Mouse (Mus musculus) stomach, embryonic 15.5 days (tissue): ENCODE measurements around the gene Sppl2b. TPM values are rescaled to one million over a fixed set of nuclear protein-coding genes. Genes with fewer than 3 reads are reported as not detected.

Experiments used
- ATAC-seq: fragments of 200-750 bp; cut with Nextera tagmentation; 2 replicates; pipeline ENCODE4 v1.8.0; 2017; ENCODE audit warnings: low read depth, moderate number of reproducible peaks, moderate TSS enrichment; ENCODE audit not compliant: insufficient read depth, low FRiP score
- H3K27ac ChIP-seq: fragments of 300-500 bp; sonication (generic); 2 replicates; pipeline ENCODE4 v1.5.1; 2015; ENCODE audit warnings: mild to moderate bottlenecking, inconsistent platforms
- H3K27me3 ChIP-seq: fragments of 300-500 bp; sonication (generic); replicated peaks from 2 replicates; pipeline ENCODE4 v1.6.1; 2015; ENCODE audit warnings: inconsistent platforms
- H3K36me3 ChIP-seq: fragments of 300-500 bp; sonication (generic); 2 replicates; pipeline ENCODE4 v1.6.1; 2015; ENCODE audit warnings: inconsistent platforms
- H3K4me1 ChIP-seq: fragments of 300-500 bp; sonication (generic); 2 replicates; pipeline ENCODE4 v1.6.1; 2015; ENCODE audit warnings: inconsistent platforms
- H3K4me2 ChIP-seq: fragments of 300-500 bp; sonication (generic); 2 replicates; pipeline ENCODE4 v1.6.1; 2015; ENCODE audit warnings: mild to moderate bottlenecking, inconsistent platforms
- H3K4me3 ChIP-seq: fragments of 300-500 bp; sonication (generic); replicated peaks from 2 replicates; pipeline ENCODE4 v1.5.1; 2015; ENCODE audit warnings: inconsistent platforms
- H3K9ac ChIP-seq: fragments of 300-500 bp; sonication (generic); 2 replicates; pipeline ENCODE4 v1.6.1; 2015; ENCODE audit warnings: inconsistent platforms
- H3K9me3 ChIP-seq: fragments of 300-500 bp; sonication (generic); 2 replicates; pipeline ENCODE4 v1.6.1; 2016; ENCODE audit warnings: inconsistent platforms
- WGBS: fragments of 180-500 bp; shearing (Covaris S2); methylation state at CpG from one replicate; pipeline ENCODE4 v1.1.7; 2015; 5-methylcytosine and 5-hydroxymethylcytosine counted together
- polyA plus RNA-seq: library from polyadenylated mRNA; unstranded; fragments of >200 nt; fragmentation: Nextera tagmentation; extraction: Ambion mirVana; gene quantifications from 2 replicates; pipeline ENCODE4 v1.2.1, GENCODE M21; 2015

Gene Sppl2b
- polyA plus RNA-seq, 1 experiment from 2014 or later = 41.9 TPM

DNA sequence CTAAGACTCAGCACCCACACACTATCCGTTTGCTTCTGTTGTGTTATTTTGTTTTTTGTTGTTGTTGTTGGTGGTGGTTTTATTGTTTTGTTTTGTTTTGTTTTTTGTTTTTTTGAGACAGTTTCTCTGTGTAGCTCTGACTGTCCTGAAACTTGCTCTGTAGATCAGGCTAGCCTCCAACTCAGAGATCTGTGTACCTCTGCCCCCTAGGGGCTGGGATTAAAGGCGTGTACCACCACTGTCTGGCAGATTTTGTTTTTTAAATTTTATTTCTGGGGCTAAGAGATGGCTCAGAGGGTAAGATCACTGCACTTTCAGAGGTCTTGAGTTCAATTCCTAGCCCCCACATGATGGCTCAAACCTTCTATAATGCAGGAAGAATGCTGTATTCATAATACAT is 25.8 kb downstream of the Sppl2b start:
- no peaks in the 10 kb centered on the region for H3K9me3 ChIP-seq
- H3K4me3 ChIP-seq = no peak overlapping the region
- 69% methylated on average over 2 of the region's 2 CpGs for WGBS
- no peak overlapping the region for H3K9ac ChIP-seq
- no peak overlapping the region for H3K4me2 ChIP-seq
- H3K36me3 ChIP-seq = no peaks in the 10 kb centered on the region
- no peak for ATAC-seq
- H3K27me3 ChIP-seq = no peaks in the 10 kb centered on the region
- H3K4me1 ChIP-seq = no peaks in the 10 kb centered on the region
- no peak overlapping the region for H3K27ac ChIP-seq

DNA sequence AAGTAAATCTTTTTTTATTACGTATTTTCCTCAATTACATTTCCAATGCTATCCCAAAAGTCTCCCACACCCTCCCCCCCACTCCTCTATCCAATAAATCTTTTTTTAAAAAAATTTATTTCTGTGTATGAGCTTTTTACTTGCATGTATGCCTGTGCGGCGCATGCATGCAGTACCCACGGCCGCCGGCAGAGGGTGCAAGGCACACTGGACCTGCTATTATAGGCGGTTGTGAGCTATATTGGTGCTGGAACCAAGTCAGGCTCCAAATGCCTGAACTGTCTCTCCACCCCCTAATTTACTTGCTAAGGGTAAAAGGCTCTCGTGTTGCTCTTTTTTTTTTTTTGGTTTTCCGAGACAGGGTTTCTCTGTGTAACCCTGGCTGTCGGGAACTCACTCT is 26.2 kb downstream of the Sppl2b start:
- Histone ChIP-seq H3K36me3 (no peaks in the 10 kb centered on the region), H3K4me1 (no peaks in the 10 kb centered on the region), H3K27me3 (no peaks in the 10 kb centered on the region), H3K9ac (no peak overlapping the region), H3K27ac (no peak overlapping the region), H3K4me3 (no peak overlapping the region), H3K4me2 (no peak overlapping the region), H3K9me3 (no peaks in the 10 kb centered on the region)
- 22% methylated on average over 10 of the region's 10 CpGs for WGBS
- ATAC-seq = no peak

DNA sequence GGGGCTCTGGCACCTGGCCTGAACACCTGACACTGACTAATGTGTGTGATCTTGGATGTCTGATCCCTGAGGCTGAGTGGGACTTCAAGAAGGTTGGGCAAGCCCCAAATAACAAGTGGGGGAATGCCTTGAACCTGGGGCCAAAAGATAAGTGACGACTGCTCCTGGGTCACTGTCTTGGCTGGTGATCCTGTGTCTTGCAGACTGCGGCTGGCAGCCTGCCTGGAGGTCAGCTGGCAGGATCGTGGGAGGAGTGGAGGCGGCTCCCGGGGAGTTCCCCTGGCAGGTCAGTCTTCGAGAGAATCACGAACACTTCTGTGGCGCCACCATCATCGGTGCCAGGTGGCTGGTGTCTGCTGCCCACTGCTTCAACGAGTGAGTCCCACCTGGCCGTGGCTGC is 32.1 kb downstream of the Sppl2b start:
- no peak for ATAC-seq
- no peak overlapping the region for H3K4me3 ChIP-seq
- H3K27me3 ChIP-seq = peaks cover 14% of the 10 kb centered on the region
- 50% methylated on average over 11 of the region's 11 CpGs for WGBS
- H3K4me2 ChIP-seq = no peak overlapping the region
- H3K4me1 ChIP-seq = no peaks in the 10 kb centered on the region
- H3K36me3 ChIP-seq = no peaks in the 10 kb centered on the region
- no peak overlapping the region for H3K27ac ChIP-seq
- no peak overlapping the region for H3K9ac ChIP-seq
- H3K9me3 ChIP-seq = no peaks in the 10 kb centered on the region

DNA sequence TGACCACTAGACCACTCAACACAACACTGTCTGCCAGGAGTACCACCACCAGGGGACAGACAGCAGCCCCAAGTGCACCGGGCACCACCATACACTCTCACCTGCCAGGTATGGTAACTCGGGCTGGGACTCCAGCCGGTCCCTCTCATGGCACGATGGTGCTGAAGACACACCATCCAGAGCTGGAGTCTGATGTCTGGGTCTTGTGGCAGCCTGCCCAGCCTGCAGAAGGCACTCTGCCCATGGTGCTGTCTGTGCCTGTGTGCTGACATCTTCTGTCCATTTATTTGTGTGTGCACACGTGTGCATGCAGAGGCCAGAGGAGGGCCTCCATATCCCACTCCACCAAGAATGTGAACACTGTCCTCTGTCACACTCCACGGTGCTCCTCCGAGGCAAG is 40.0 kb downstream of the Sppl2b start:
- Histone ChIP-seq H3K9ac (no peak overlapping the region), H3K27me3 (0 out of 2 replicates have a peak, but pooled peaks cover 3% of the 10 kb centered on the region), H3K27ac (no peak overlapping the region), H3K36me3 (peaks cover 7% of the 10 kb centered on the region; the same call in 1 of the 2 replicates), H3K9me3 (no peaks in the 10 kb centered on the region), H3K4me2 (no peak overlapping the region), H3K4me3 (no peak overlapping the region), H3K4me1 (peaks cover 15% of the 10 kb centered on the region)
- WGBS = 86% methylated on average over 7 of the region's 7 CpGs
- ATAC-seq = no peak

DNA sequence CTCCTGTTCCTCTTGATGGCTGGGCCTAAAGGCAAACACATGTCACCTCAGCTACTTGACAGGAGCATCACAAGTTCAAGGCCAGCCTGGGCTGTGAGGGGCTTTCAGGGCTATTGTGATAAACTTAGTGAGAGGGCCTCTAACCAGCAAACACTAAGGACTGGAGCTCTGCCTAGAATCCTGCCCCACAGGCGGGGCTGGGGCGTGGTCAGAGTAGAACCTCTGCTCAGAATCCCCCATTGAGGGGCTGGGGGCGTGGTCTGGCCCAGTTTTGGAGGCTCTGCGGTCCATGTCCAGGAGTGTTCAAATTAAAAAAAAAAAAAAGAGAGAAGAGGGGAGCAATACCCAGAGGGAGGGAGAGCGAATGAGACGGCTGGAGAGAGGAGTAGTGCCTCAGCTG is 40.6 kb downstream of the Sppl2b start:
- Histone ChIP-seq H3K4me2 (no peak overlapping the region), H3K4me1 (peaks cover 15% of the 10 kb centered on the region), H3K36me3 (peaks cover 7% of the 10 kb centered on the region; the same call in 1 of the 2 replicates), H3K9me3 (no peaks in the 10 kb centered on the region), H3K4me3 (no peak overlapping the region), H3K9ac (no peak overlapping the region), H3K27me3 (no peaks in the 10 kb centered on the region), H3K27ac (no peak overlapping the region)
- 80% methylated on average over 6 of the region's 6 CpGs for WGBS
- ATAC-seq = no peak

DNA sequence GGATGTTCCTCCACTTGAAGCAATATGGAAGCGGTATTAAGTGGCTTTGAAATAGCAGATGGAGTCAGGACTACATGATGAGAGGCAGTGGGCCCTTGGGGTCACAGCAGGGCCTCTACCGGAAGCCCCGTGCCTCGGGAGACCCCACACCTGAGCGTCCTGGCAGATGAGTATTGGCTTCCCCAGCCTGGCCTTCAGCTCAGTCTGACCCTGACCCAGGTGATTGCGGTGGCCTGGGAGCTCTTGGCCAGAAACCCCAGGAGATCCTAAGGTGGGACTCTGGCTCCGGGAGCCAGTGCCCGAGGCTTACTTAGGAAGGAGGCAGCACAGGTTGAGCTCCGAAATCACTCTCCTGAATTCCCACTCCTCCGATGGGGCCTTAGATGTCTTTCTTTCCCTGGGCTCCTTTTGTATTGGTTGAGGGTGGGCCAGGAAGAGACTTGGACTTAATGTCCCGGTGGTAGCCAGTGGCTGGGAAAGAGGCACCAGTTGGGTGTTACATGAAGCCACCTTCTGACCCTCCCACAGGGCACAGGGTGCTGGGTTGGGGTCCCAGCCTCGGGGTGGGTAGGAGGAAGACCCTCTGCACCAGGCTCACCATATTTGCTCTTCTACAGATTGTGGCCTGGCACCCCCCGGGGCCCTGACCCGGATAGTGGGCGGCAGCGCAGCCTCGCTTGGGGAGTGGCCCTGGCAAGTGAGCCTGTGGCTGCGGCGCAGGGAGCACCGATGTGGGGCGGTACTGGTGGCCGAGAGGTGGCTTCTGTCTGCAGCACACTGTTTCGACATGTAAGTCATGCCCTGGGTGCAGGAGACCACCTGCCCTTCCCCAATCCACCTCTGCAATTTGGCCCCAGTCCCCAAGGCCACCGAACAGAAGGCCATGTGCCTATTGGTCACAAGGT is 41.8 kb downstream of the Sppl2b start:
- 67% methylated on average over 24 of the region's 24 CpGs for WGBS
- Histone ChIP-seq H3K4me1 (peaks cover 19% of the 10 kb centered on the region), H3K27ac (no peak overlapping the region), H3K9me3 (no peaks in the 10 kb centered on the region), H3K27me3 (no peaks in the 10 kb centered on the region), H3K4me2 (no peak overlapping the region), H3K36me3 (peaks cover 10% of the 10 kb centered on the region; the same call in 1 of the 2 replicates), H3K4me3 (no peak overlapping the region), H3K9ac (no peak overlapping the region)
- ATAC-seq = no peak

DNA sequence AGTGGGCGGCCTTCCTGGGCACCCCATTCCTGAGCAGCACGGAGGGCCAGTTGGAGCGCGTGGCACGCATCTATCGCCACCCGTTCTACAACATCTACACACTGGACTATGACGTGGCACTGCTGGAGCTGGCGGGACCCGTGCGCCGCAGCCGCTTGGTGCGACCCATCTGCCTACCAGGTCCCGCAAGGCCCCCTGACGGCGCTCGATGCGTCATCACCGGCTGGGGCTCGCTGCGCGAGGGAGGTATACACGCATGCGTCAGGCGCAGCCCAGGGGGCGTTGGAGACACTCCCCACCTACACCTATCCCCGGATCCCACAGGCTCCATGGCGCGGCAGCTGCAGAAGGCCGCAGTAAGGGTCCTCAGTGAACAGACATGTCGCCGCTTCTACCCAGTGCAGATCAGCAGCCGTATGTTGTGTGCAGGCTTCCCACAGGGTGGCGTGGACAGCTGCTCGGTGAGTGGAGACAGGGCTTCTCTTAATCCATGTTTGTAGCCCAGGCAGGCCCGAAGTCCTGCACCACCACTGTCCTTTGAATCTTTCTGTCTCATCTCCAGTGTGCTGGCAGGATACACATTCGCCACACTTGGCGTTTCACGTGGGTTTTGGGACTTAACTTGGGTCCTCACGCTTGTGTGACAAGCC is 42.9 kb downstream of the Sppl2b start:
- Histone ChIP-seq H3K36me3 (peaks cover 17% of the 10 kb centered on the region; the same call in 1 of the 2 replicates), H3K9ac (no peak overlapping the region), H3K4me2 (0 out of 2 replicates have a peak overlapping the region, but pooled peaks have one; percentile 19), H3K4me1 (peaks cover 19% of the 10 kb centered on the region), H3K27me3 (no peaks in the 10 kb centered on the region), H3K27ac (no peak overlapping the region), H3K9me3 (no peaks in the 10 kb centered on the region), H3K4me3 (no peak overlapping the region)
- 40% methylated on average over 41 of the region's 41 CpGs for WGBS
- no peak for ATAC-seq

DNA sequence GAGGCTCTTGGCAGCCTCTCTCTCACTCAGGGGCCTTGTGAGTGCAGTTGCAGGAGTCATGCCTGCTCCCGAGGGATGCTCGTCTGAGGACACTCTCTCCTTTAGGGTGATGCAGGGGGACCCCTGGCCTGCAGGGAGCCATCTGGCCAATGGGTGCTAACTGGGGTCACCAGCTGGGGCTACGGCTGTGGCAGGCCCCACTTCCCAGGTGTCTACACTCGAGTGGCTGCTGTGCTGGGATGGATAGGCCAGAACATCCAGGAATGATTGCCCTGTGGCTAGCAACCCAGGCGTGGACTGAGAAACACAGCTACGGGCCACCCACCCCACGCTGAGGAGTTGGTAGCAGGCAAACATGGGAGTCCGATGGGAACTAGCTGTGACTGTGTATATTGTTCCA is 44.0 kb downstream of the Sppl2b start:
- Histone ChIP-seq H3K9me3 (no peaks in the 10 kb centered on the region), H3K27me3 (no peaks in the 10 kb centered on the region), H3K4me1 (peaks cover 19% of the 10 kb centered on the region), H3K27ac (no peak overlapping the region), H3K36me3 (peaks cover 28% of the 10 kb centered on the region), H3K9ac (no peak overlapping the region), H3K4me2 (peak overlapping the region; percentile 95; the same call in 1 of the 2 replicates), H3K4me3 (peak overlapping the region; percentile 97)
- no peak for ATAC-seq
- 81% methylated on average over 8 of the region's 8 CpGs for WGBS

DNA sequence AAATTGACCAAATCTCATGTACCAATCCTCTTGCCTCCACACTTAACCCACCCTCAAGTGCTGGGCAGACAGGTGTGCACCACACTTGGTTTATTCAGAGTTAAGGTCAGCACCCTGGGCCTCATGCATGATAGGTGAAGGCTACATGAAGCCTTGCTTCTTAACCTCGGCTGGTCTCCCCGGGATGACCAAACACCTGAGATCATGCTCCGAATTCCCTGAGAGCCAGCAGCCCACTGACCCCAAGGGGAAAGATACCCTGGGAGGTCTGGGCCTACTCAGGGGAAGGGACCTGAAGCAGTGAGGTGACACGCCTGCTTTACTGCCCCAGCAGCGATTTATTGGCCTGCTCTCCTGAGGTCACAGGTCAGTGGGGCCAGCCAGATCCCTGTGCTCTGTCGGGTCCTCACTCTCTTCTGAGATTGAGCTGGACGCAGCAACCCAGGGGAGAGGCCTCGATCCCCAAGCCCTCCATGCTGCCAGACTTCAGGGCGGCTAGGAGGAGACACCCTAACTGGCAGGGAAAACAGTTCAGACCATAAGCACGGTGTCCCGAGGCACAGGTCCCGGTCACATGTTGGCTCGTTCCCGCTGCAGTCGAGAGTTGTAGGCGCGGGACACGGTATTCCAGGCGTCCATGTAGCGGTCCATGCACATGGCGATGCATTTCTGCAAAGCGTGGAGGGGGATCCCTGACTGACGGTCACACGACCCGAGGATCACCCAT is 44.7 kb downstream of the Sppl2b start:
- Histone ChIP-seq H3K36me3 (peaks cover 34% of the 10 kb centered on the region), H3K27ac (no peak overlapping the region), H3K27me3 (no peaks in the 10 kb centered on the region), H3K4me1 (peaks cover 19% of the 10 kb centered on the region), H3K9ac (peak overlapping the region; percentile 87), H3K4me2 (peak overlapping the region; percentile 95), H3K4me3 (peak overlapping the region; percentile 97), H3K9me3 (no peaks in the 10 kb centered on the region)
- WGBS = 12% methylated on average over 25 of the region's 25 CpGs
- no peak for ATAC-seq

DNA sequence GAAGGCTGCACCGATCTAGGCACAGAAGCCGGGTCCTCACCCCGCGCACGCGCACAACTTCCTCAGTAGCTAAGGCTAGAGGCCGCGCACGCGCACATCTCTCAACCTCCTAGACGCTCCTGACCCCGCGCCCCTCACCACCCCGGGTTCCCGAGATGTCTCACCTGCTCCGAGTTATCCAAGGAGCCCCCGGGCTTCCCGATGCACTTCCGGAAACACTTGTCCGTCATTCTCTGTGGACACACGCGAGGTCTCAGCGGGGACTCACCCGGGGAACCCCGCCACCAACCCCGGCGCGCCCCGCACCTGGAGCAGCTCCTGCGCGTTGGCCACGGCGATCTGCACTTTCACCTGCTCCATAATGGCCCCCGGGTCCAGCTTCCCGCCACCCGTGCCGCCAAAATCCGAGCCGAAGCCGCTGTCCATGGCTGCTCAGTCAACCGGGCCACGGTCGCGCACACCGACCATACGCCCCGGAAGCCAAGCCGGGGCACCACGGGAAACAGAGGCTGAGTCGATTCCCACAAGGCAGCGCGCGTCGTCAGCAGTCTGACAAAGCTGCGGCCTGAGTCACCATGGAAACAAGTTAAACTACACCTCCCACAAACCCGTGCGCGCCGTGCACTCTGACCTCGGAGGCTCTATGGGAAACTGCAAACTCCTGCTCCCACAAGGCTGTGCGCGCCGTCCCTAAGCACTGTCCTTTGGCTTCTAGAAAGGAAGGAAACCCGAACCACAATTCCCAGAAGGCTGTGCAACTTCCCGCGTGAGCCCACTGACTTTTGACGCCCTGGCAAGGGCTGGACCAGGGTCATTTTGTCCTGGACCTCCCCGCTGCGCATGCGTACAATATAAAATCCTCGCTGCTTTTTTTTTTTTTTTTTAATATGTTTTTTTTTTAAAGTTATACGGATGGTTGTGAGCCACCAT is 45.5 kb downstream of the Sppl2b start, which contains the start of gene Timm13:
Gene Timm13 (minus strand): TSS at position 652 of the 930 bp plus-strand sequence.
- ATAC-seq = peak; percentile 95
- Histone ChIP-seq H3K9me3 (no peaks in the 10 kb centered on the region), H3K4me2 (peak within 1 kb of the TSS; percentile 95), H3K36me3 (peaks cover 39% of the 10 kb centered on the region), H3K4me3 (peak within 1 kb of the TSS; percentile 97), H3K27me3 (no peaks in the 10 kb centered on the region), H3K27ac (peak within 1 kb of the TSS; percentile 83), H3K9ac (peak within 1 kb of the TSS; percentile 87), H3K4me1 (peaks cover 19% of the 10 kb centered on the region)
- under 1% methylated on average over 72 of the region's 72 CpGs for WGBS
